Mouse (Mus musculus): ENCODE results near the gene Hspa4l. TPM values are rescaled to one million over a fixed set of nuclear protein-coding genes. Genes with fewer than 3 reads are reported as not detected.
"Not testable (repeated sequence)": the region's sequence is repeated elsewhere in the genome, so short reads cannot be mapped to it uniquely, and the experiment has no call there.

Hspa4l gene
- polyA plus RNA-seq, 1 experiment from 2014 or later: 68.3 TPM

DNA sequence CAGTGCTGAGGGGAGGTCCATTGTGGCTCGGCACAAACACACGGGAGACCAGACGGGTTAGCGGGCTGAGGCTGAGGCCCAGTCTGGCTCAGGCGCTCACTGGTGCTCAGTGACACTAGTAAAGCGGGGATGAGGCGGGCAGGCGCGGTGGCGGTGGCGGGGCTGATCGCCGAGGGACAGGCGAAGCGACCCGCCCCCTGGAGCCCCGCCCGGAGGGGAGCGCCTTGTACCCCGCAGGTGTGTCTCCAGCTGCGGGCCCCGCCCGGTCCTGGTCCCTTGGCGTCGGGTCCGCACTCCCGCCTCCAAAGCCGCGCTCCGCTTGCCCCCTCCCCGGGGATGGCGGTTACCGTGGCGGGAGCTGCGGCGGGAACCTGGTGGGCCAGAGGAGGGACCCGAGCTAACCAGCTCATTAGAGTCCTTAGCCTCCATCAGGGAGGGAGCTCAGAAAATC, 56.1 kb downstream of the Hspa4l start:
- H3K36me3 ChIP-seq (ENCODE audit: control insufficient read depth, insufficient read depth, low read length): peaks cover 12% of the 10 kb centered on the region; the same call in 1 of the 2 replicates
- peak overlapping the region; percentile 80 for H3K4me2 ChIP-seq
- DNase-seq (ENCODE audit: low spot score, missing footprints): peak; percentile 87
- peaks cover 6% of the 10 kb centered on the region for H3K4me1 ChIP-seq (ENCODE audit: control insufficient read depth, insufficient read depth, low read length)
- no peaks in the 10 kb centered on the region for H3K9me3 ChIP-seq (ENCODE audit: control insufficient read depth, low read length)
- H3K27me3 ChIP-seq (ENCODE audit: control insufficient read depth, insufficient read depth, low read length): no peaks in the 10 kb centered on the region
- H3K4me3 ChIP-seq (ENCODE audit: low read depth, low read length): peak overlapping the region; percentile 92
- H3K9ac ChIP-seq (ENCODE audit: low read length): peak overlapping the region; percentile 93
- ATAC-seq (ENCODE audit: low FRiP score): peak; percentile 87
- WGBS: under 1% methylated on average over 31 of the region's 37 CpGs
- no peak overlapping the region; the same call in 1 of the 2 replicates for H3K27ac ChIP-seq (ENCODE audit: low read depth, low read length)

DNA sequence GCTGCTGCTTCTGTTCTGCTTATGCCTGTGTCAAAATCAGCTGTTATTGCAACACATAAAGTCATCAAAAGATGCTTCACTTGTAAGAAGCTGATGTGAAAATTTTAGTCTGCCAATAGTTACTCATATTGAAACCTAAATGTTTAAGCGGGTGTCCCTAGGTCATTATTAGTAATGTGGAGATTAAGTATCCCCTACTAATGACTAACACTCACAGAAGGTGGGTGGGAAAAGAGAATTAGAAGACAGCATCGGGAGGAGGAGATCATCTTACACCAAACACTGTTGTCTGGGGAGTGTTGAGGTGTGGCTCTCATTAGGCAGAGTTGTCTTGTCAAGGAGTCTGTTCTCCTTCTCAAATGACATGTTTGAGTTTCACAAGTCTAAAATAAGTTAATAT, 62.6 kb downstream of the Hspa4l start:
- H3K4me1 ChIP-seq (ENCODE audit: control insufficient read depth, insufficient read depth, low read length): no peaks in the 10 kb centered on the region
- H3K27me3 ChIP-seq (ENCODE audit: control insufficient read depth, insufficient read depth, low read length): no peaks in the 10 kb centered on the region
- peaks cover 21% of the 10 kb centered on the region; the same call in 1 of the 2 replicates for H3K36me3 ChIP-seq (ENCODE audit: control insufficient read depth, insufficient read depth, low read length)
- WGBS: 74% methylated on average over 2 of the region's 2 CpGs
- DNase-seq (ENCODE audit: low spot score, missing footprints) (no peak), ATAC-seq (ENCODE audit: low FRiP score) (no peak)
- H3K4me2 ChIP-seq: no peak overlapping the region
- no peaks in the 10 kb centered on the region for H3K9me3 ChIP-seq (ENCODE audit: control insufficient read depth, low read length)
- H3K9ac ChIP-seq (ENCODE audit: low read length): no peak overlapping the region
- H3K27ac ChIP-seq (ENCODE audit: low read depth, low read length): no peak overlapping the region
- no peak overlapping the region for H3K4me3 ChIP-seq (ENCODE audit: low read depth, low read length)

DNA sequence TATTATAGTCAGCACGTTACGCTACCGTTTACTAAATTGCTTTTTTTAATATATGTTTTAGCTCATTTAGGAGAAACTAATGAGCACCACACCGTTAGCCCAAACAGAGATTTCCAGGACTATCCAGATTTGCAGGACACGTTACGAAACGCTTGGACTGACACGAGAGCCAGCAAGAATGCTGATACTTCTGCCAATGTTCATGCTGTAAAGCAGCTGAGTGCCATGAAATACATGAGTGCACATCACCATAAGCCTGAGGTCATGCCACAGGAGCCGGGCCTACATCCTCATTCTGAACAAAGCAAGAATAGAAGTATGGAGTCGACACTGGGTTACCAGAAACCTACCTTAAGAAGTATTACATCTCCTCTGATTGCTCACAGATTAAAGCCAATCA, 64.4 kb downstream of the Hspa4l start:
- H3K9ac ChIP-seq (ENCODE audit: low read length): no peak overlapping the region
- H3K27ac ChIP-seq (ENCODE audit: low read depth, low read length): no peak overlapping the region
- no peaks in the 10 kb centered on the region for H3K9me3 ChIP-seq (ENCODE audit: control insufficient read depth, low read length)
- no peak for DNase-seq (ENCODE audit: low spot score, missing footprints)
- H3K4me1 ChIP-seq (ENCODE audit: control insufficient read depth, insufficient read depth, low read length): no peaks in the 10 kb centered on the region
- no peaks in the 10 kb centered on the region for H3K27me3 ChIP-seq (ENCODE audit: control insufficient read depth, insufficient read depth, low read length)
- no peak for ATAC-seq (ENCODE audit: low FRiP score)
- H3K36me3 ChIP-seq (ENCODE audit: control insufficient read depth, insufficient read depth, low read length): peaks cover 24% of the 10 kb centered on the region
- H3K4me3 ChIP-seq (ENCODE audit: low read depth, low read length): no peak overlapping the region
- 95% methylated on average over 10 of the region's 10 CpGs for WGBS
- no peak overlapping the region for H3K4me2 ChIP-seq

DNA sequence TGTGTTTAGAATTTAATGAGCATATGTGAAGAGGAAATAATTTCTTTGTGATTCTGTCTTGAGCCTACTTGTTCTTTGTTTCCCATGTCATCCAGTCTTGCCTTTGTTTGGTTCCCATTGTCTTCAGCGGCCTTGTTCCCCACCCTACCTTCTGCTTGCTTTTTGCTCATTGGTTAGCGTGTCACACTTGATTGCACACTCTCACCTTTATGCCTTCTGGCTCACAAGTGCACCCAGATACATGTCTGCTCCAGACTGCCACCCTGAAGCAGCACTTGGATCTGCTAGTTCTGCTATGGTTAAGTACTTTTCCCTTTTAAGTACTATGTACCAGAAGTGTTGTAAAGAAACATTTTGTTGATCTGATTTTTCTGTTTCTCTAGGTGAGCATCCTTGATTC, 65.6 kb downstream of the Hspa4l start:
- WGBS: 60% methylated on average over 2 of the region's 2 CpGs
- H3K27me3 ChIP-seq (ENCODE audit: control insufficient read depth, insufficient read depth, low read length): no peaks in the 10 kb centered on the region
- no peak for ATAC-seq (ENCODE audit: low FRiP score)
- no peak overlapping the region for H3K4me2 ChIP-seq
- H3K4me1 ChIP-seq (ENCODE audit: control insufficient read depth, insufficient read depth, low read length): no peaks in the 10 kb centered on the region
- no peak overlapping the region for H3K9ac ChIP-seq (ENCODE audit: low read length)
- H3K36me3 ChIP-seq (ENCODE audit: control insufficient read depth, insufficient read depth, low read length): peaks cover 23% of the 10 kb centered on the region
- H3K9me3 ChIP-seq (ENCODE audit: control insufficient read depth, low read length): no peaks in the 10 kb centered on the region
- no peak for DNase-seq (ENCODE audit: low spot score, missing footprints)
- no peak overlapping the region for H3K27ac ChIP-seq (ENCODE audit: low read depth, low read length)
- H3K4me3 ChIP-seq (ENCODE audit: low read depth, low read length): no peak overlapping the region

DNA sequence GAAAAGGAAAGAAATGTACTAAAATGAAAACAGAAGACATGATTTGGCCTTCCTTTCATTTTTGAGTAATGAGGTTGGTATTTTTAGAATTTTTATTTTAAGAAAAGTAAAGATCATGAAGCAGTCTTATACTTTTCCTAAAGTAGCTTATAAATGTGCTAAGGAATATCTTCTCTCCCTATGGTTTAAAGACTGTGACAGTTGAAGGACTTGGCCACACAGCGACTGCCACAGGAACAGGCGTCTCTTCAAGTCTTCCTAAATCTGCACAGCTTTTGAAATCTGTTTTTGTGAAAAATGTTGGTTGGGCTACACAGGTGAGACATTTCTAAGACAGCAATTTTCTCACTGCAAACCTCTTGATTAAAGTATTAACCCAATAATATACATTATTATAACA, 69.0 kb downstream of the Hspa4l start:
- H3K4me3 ChIP-seq (ENCODE audit: low read depth, low read length): no peak overlapping the region
- peaks cover 21% of the 10 kb centered on the region for H3K36me3 ChIP-seq (ENCODE audit: control insufficient read depth, insufficient read depth, low read length)
- peak; percentile 73 for DNase-seq (ENCODE audit: low spot score, missing footprints)
- H3K4me2 ChIP-seq: no peak overlapping the region
- H3K27me3 ChIP-seq (ENCODE audit: control insufficient read depth, insufficient read depth, low read length): no peaks in the 10 kb centered on the region
- H3K27ac ChIP-seq (ENCODE audit: low read depth, low read length): no peak overlapping the region
- no peak for ATAC-seq (ENCODE audit: low FRiP score)
- no peak overlapping the region for H3K9ac ChIP-seq (ENCODE audit: low read length)
- 89% methylated on average over 2 of the region's 2 CpGs for WGBS
- no peaks in the 10 kb centered on the region for H3K4me1 ChIP-seq (ENCODE audit: control insufficient read depth, insufficient read depth, low read length)
- no peaks in the 10 kb centered on the region for H3K9me3 ChIP-seq (ENCODE audit: control insufficient read depth, low read length)

DNA sequence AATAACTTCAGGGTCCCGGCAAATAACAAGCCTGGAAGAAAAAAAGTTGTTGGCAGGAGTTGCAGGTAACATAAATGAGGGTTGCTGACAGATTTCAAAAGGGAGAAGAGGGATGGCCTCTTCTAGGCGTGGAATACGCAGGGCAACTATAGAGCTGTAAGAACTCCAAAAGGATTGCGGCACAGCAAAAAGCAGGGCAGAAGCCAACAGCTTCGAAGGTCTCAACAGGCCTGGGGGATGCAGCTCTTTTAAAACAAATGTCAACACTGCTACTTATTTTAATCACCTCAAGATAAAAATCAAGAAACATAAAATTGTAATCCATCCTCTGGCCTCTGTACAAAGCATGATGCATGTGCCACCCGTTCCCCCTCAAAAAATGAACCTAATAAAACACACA, 101.2 kb downstream of the Hspa4l start:
- H3K9me3 ChIP-seq (ENCODE audit: control insufficient read depth, low read length); DNase-seq (ENCODE audit: low spot score, missing footprints); H3K27ac ChIP-seq (ENCODE audit: low read depth, low read length); H3K36me3 ChIP-seq (ENCODE audit: control insufficient read depth, insufficient read depth, low read length); H3K4me1 ChIP-seq (ENCODE audit: control insufficient read depth, insufficient read depth, low read length); ATAC-seq (ENCODE audit: low FRiP score); H3K27me3 ChIP-seq (ENCODE audit: control insufficient read depth, insufficient read depth, low read length); H3K4me3 ChIP-seq (ENCODE audit: low read depth, low read length): not testable (repeated sequence)
- Histone ChIP-seq H3K4me2 (peak overlapping the region; percentile 52), H3K9ac (ENCODE audit: low read length) (peak overlapping the region; percentile 24; the same call in 1 of the 2 replicates)
- WGBS: 89% methylated on average over 6 of the region's 6 CpGs

Other genes with a start within 250 kb of the Hspa4l start
- 7.8 and 9.9 TPM in 2 replicates for gene Intu, start 213.2 kb upstream of the Hspa4l start, polyA plus RNA-seq (2014; fragmentation: Nextera tagmentation; extraction: Ambion mirVana)
- 0.25 and 0.65 TPM in 2 replicates for gene Slc25a31, start 35.6 kb upstream of the Hspa4l start, polyA plus RNA-seq (2014; fragmentation: Nextera tagmentation; extraction: Ambion mirVana)
- gene Plk4, start 55.5 kb downstream of the Hspa4l start, polyA plus RNA-seq (2014; fragmentation: Nextera tagmentation; extraction: Ambion mirVana): 63.6 and 72.8 TPM in 2 replicates
- 6.6 and 9.5 TPM in 2 replicates for gene Mfsd8, start 102.4 kb downstream of the Hspa4l start, polyA plus RNA-seq (2014; fragmentation: Nextera tagmentation; extraction: Ambion mirVana)
- 4.1 and 5.4 TPM in 2 replicates for gene Abhd18, start 102.5 kb downstream of the Hspa4l start, polyA plus RNA-seq (2014; fragmentation: Nextera tagmentation; extraction: Ambion mirVana)
- gene 1700034I23Rik, start 158.0 kb downstream of the Hspa4l start, polyA plus RNA-seq (2014; fragmentation: Nextera tagmentation; extraction: Ambion mirVana): 0.08 and 0.18 TPM in 2 replicates
- 2.4 TPM in 2 replicates for gene Larp1b, start 205.3 kb downstream of the Hspa4l start, polyA plus RNA-seq (2014; fragmentation: Nextera tagmentation; extraction: Ambion mirVana)

All from midbrain, embryonic 11.5 days (tissue).